Mouse (Mus musculus) gastrocnemius, postnatal 36 days (tissue): Measurements from ENCODE around the gene Gnaq. TPM values are rescaled to one million over a fixed set of nuclear protein-coding genes. Genes with fewer than 3 reads are reported as not detected.
"Not testable (repeated sequence)": the region's sequence is repeated elsewhere in the genome, so short reads cannot be mapped to it uniquely, and the experiment has no call there.

Experiments
- DNase-seq, 2 experiments: peaks; one replicate each; pipeline ENCODE4 v3.0.0; 2022
- intact Hi-C: fragments of 180-260 bp; cut with DNase I; formaldehyde crosslinking; loops from one replicate; pipeline ENCODE4 v1.15.1; 2025
- total RNA-seq, 2 experiments: library from RNA; stranded (reverse); gene quantifications; 2 replicates each; pipeline ENCODE4 v1.2.3; 2021

Gene Gnaq
- total RNA-seq, 2 experiments from 2014 or later = 10.3 to 11.3 TPM

- intact Hi-C loops = no loop called here
- no peak for DNase-seq
Observed at GRCm38 (mm10) chr19:16140710-16141109, 8.1 kb downstream of the Gnaq start.

GRCm38 (mm10) chr19:16141857-16142256 lies 9.2 kb downstream of the Gnaq start:
- intact Hi-C loops = no loop called here
- DNase-seq = no peak

GRCm38 (mm10) chr19:16142990-16143389 lies 10.4 kb downstream of the Gnaq start:
- intact Hi-C loops = no loop called here
- no peak for DNase-seq

GRCm38 (mm10) chr19:16147446-16147845 lies 14.8 kb downstream of the Gnaq start:
- DNase-seq = no peak
- intact Hi-C loops = no loop called here

- intact Hi-C loops = no loop called here
- no peak for DNase-seq
Observed at GRCm38 (mm10) chr19:16149094-16149493, 16.5 kb downstream of the Gnaq start.

- DNase-seq = no peak
- intact Hi-C loops = no loop called here
Observed at GRCm38 (mm10) chr19:16150328-16150727, 17.7 kb downstream of the Gnaq start.

GRCm38 (mm10) chr19:16153851-16154250 lies 21.2 kb downstream of the Gnaq start:
- DNase-seq = no peak
- intact Hi-C loops = no loop called here

- intact Hi-C loops = no loop called here
- DNase-seq = no peak
Observed at GRCm38 (mm10) chr19:16154480-16154879, 21.8 kb downstream of the Gnaq start.

GRCm38 (mm10) chr19:16157120-16157519 lies 24.5 kb downstream of the Gnaq start:
- DNase-seq = no peak
- intact Hi-C loops = no loop called here

GRCm38 (mm10) chr19:16160759-16161158 lies 28.1 kb downstream of the Gnaq start:
- no peak for DNase-seq
- intact Hi-C loops = no loop called here

GRCm38 (mm10) chr19:16161222-16161621 lies 28.6 kb downstream of the Gnaq start:
- intact Hi-C loops = no loop called here
- DNase-seq = no peak

GRCm38 (mm10) chr19:16164396-16164795 lies 31.8 kb downstream of the Gnaq start:
- DNase-seq, intact Hi-C loops: not testable (repeated sequence)

- intact Hi-C loops = no loop called here
- DNase-seq = no peak
Observed at GRCm38 (mm10) chr19:16167185-16167584, 34.6 kb downstream of the Gnaq start.

- DNase-seq = peak in 1 of 2 experiments; percentile 23
- intact Hi-C loops = no loop called here
Observed at GRCm38 (mm10) chr19:16168192-16168591, 35.6 kb downstream of the Gnaq start.

- DNase-seq = no peak
- intact Hi-C loops = no loop called here
Observed at GRCm38 (mm10) chr19:16168653-16169198, 36.1 kb downstream of the Gnaq start.

- DNase-seq = no peak
- intact Hi-C loops = no loop called here
Observed at GRCm38 (mm10) chr19:16170724-16171123, 38.1 kb downstream of the Gnaq start.

- intact Hi-C loops = no loop called here
- no peak for DNase-seq
Observed at GRCm38 (mm10) chr19:16173721-16174120, 41.1 kb downstream of the Gnaq start.

GRCm38 (mm10) chr19:16176426-16176825 lies 43.8 kb downstream of the Gnaq start:
- DNase-seq = no peak
- intact Hi-C loops = loop anchor here (5.0 kb wide), 1 partner anchor 44 kb away; the partner anchor contains the start of gene Gnaq

- intact Hi-C loops = loop anchor here (5.0 kb wide), 1 partner anchor 45 kb away; the partner anchor contains the start of gene Gnaq
- DNase-seq = no peak
Observed at GRCm38 (mm10) chr19:16177139-16177727, 44.6 kb downstream of the Gnaq start.

- intact Hi-C loops = no loop called here
- no peak for DNase-seq
Observed at GRCm38 (mm10) chr19:16181258-16181657, 48.6 kb downstream of the Gnaq start.

GRCm38 (mm10) chr19:16181852-16182475 lies 49.3 kb downstream of the Gnaq start:
- no peak for DNase-seq
- intact Hi-C loops = no loop called here
